Mouse (Mus musculus): Measurements from ENCODE around the gene Lrrc29. TPM values are rescaled to one million over a fixed set of nuclear protein-coding genes. Genes with fewer than 3 reads are reported as not detected.
A peak's percentile ranks its signal among the peaks of the same experiment; 100 is the strongest.

Lrrc29 gene
- polyA plus RNA-seq, 1 experiment from 2014 or later: 2.1 TPM

DNA sequence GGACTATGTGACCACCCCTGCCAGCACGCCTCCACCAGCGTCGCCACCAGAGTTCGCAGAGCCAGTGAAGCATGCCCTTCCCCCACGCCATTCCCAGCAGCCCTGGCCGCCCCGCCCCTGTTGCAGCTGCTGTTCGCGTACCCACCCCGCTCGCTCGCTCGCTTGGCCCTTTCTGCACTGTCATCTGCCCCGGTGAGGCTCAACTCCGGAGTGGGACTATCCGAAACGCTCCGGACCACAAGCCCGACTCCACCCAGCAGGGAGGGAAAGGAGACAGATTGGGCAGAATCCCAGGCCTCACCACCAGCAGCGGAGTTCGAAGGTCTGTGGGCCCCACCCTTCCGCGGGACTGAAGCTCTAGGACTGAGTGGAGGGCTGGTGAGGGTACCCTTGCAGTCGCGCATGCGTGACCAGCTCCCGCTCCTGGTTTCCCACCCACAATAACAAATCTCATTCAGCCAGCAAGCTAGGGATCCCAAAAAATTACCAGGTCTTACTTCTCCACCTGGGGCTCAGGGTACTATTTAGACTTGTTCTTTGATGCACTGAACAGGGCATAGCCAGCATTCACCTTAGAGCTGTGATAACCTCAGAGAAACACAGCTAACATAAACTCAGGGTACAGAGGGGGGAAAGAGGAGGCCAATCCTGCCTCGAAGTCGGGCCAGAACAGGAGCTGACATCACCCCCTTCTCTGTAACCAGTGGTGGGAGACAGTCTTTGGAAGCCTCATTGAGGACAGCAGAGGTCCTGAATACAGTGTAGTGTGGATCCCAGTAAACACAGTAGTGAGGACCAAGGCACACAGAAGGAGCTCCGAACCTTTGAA, 49.6 kb downstream of the Lrrc29 start:
- peak overlapping the region; percentile 74 for H3K4me2 ChIP-seq (ENCODE audit: low read depth, low read length)
- H3K36me3 ChIP-seq (ENCODE audit: control insufficient read depth, insufficient read depth, low read length): no peaks in the 10 kb centered on the region
- H3K9ac ChIP-seq (ENCODE audit: low read length): peak overlapping the region; percentile 50
- 4% methylated on average over 30 of the region's 30 CpGs for WGBS
- peaks cover 19% of the 10 kb centered on the region for H3K4me1 ChIP-seq (replicated peaks; ENCODE audit: control insufficient read depth, insufficient read depth, low read length)
- no peaks in the 10 kb centered on the region for H3K9me3 ChIP-seq (ENCODE audit: control insufficient read depth, low read length)
- H3K27ac ChIP-seq (ENCODE audit: low read length): no peak overlapping the region
- peak; percentile 58 for ATAC-seq (ENCODE audit: low read depth)
- H3K4me3 ChIP-seq (ENCODE audit: low read length): peak overlapping the region; percentile 49
- peaks cover 71% of the 10 kb centered on the region for H3K27me3 ChIP-seq (ENCODE audit: control insufficient read depth, insufficient read depth, low read depth, low read length)

- no peak within 1 kb of the TSS for H3K27ac ChIP-seq (ENCODE audit: low read length)
- H3K27me3 ChIP-seq (ENCODE audit: control insufficient read depth, insufficient read depth, low read depth, low read length): peaks cover 77% of the 10 kb centered on the region
- H3K4me1 ChIP-seq (replicated peaks; ENCODE audit: control insufficient read depth, insufficient read depth, low read length): peaks cover 19% of the 10 kb centered on the region
- 3% methylated on average over 10 of the region's 10 CpGs for WGBS
- peak within 1 kb of the TSS; percentile 50 for H3K9ac ChIP-seq (ENCODE audit: low read length)
- peak within 1 kb of the TSS; percentile 49 for H3K4me3 ChIP-seq (ENCODE audit: low read length)
- H3K4me2 ChIP-seq (ENCODE audit: low read depth, low read length): peak within 1 kb of the TSS; percentile 74
- no peak for ATAC-seq (ENCODE audit: low read depth)
- H3K9me3 ChIP-seq (ENCODE audit: control insufficient read depth, low read length): no peaks in the 10 kb centered on the region
- no peaks in the 10 kb centered on the region for H3K36me3 ChIP-seq (ENCODE audit: control insufficient read depth, insufficient read depth, low read length)
Observed at GRCm38 (mm10) chr8:105275840-105276239, 50.2 kb downstream of the Lrrc29 start, which contains the start of gene Nol3. Gene Nol3, plus strand, starts transcription at chr8:105276140.

DNA sequence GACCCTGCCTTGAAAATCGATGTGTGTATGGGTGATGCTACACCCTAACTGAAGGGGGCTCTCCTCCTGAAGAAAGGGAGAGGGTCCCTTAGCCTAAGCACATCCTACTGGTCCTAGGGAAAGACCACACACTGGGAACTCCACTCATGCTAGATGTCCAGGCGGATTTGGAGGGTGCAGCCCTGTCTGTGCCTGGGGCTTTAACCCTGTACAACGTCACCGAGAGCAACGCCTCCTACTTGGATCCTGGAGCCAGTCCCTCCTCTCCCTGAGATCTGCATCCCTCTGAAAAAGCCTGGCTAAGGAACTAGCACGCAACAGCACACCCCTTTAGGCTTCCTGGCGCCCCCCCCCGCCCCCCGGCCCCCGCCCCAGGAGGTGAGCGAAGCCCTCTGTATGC, 50.7 kb downstream of the Lrrc29 start:
- Histone ChIP-seq H3K4me1 (replicated peaks; ENCODE audit: control insufficient read depth, insufficient read depth, low read length) (peaks cover 19% of the 10 kb centered on the region), H3K9ac (ENCODE audit: low read length) (peak overlapping the region; percentile 34; the same call in 1 of the 2 replicates), H3K4me3 (ENCODE audit: low read length) (no peak overlapping the region; the same call in 1 of the 2 replicates), H3K4me2 (ENCODE audit: low read depth, low read length) (peak overlapping the region; percentile 74), H3K9me3 (ENCODE audit: control insufficient read depth, low read length) (no peaks in the 10 kb centered on the region), H3K27ac (ENCODE audit: low read length) (no peak overlapping the region), H3K27me3 (ENCODE audit: control insufficient read depth, insufficient read depth, low read depth, low read length) (peaks cover 81% of the 10 kb centered on the region), H3K36me3 (ENCODE audit: control insufficient read depth, insufficient read depth, low read length) (no peaks in the 10 kb centered on the region)
- ATAC-seq (ENCODE audit: low read depth): no peak
- 13% methylated on average over 11 of the region's 11 CpGs for WGBS

DNA sequence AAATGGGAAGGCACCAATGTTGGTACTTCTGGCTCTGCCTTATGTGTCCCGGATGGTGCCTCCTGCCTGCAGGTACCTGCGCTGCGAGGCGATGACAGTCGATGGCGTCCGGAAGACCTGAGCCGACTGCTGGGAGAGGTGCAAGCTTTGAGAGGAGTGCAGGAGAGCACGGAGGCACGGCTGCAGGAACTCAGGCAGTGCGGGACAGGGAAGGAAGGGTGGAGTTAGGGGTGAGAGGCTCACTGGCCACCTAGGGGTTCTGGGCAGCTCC, 55.2 kb downstream of the Lrrc29 start:
- H3K27ac ChIP-seq (ENCODE audit: low read length): no peak overlapping the region
- H3K27me3 ChIP-seq (ENCODE audit: control insufficient read depth, insufficient read depth, low read depth, low read length): peaks cover 83% of the 10 kb centered on the region
- H3K4me2 ChIP-seq (ENCODE audit: low read depth, low read length): no peak overlapping the region
- no peaks in the 10 kb centered on the region for H3K36me3 ChIP-seq (ENCODE audit: control insufficient read depth, insufficient read depth, low read length)
- no peak overlapping the region for H3K9ac ChIP-seq (ENCODE audit: low read length)
- WGBS: 2% methylated on average over 11 of the region's 11 CpGs
- H3K9me3 ChIP-seq (ENCODE audit: control insufficient read depth, low read length): no peaks in the 10 kb centered on the region
- H3K4me1 ChIP-seq (replicated peaks; ENCODE audit: control insufficient read depth, insufficient read depth, low read length): peaks cover 26% of the 10 kb centered on the region
- no peak for ATAC-seq (ENCODE audit: low read depth)
- no peak overlapping the region for H3K4me3 ChIP-seq (ENCODE audit: low read length)

- ATAC-seq (ENCODE audit: low read depth): no peak
- WGBS: 8% methylated on average over 39 of the region's 39 CpGs
- H3K4me1 ChIP-seq (replicated peaks; ENCODE audit: control insufficient read depth, insufficient read depth, low read length): peaks cover 21% of the 10 kb centered on the region
- H3K4me3 ChIP-seq (ENCODE audit: low read length): peak overlapping the region; percentile 49
- no peaks in the 10 kb centered on the region for H3K36me3 ChIP-seq (ENCODE audit: control insufficient read depth, insufficient read depth, low read length)
- H3K27me3 ChIP-seq (ENCODE audit: control insufficient read depth, insufficient read depth, low read depth, low read length): peaks cover 77% of the 10 kb centered on the region
- no peaks in the 10 kb centered on the region for H3K9me3 ChIP-seq (ENCODE audit: control insufficient read depth, low read length)
- no peak overlapping the region for H3K27ac ChIP-seq (ENCODE audit: low read length)
- H3K4me2 ChIP-seq (ENCODE audit: low read depth, low read length): peak overlapping the region; percentile 87
- H3K9ac ChIP-seq (ENCODE audit: low read length): peak overlapping the region; percentile 55
Observed at GRCm38 (mm10) chr8:105270101-105270915, 55.8 kb downstream of the Lrrc29 start.

DNA sequence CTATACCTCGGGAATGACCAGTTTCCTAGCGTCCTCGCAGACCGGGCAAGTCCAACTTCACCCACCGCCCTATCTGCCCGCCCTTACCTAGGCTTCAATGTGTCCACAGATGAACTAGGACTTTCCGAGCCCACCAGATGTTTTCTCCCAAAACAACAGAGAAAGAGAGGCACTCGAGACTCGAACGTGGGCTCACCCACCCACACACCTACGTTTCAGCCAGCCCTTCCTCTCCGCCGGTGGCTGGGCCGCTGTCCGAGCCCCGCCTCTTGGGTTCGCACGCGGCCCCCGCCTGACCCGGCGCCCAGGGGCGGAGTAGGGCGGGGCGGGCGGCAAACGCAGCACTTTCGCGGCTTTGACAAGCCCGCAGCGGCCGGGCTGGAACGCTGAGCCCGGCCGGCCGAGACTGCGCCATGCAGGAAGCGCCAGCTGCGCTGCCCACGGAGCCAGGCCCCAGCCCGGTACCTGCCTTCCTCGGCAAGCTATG, 56.6 kb downstream of the Lrrc29 start, which contains the start of gene Hsf4:
TSS of gene Hsf4 (plus strand) at position 341 of the 487 bp plus-strand sequence.
- H3K27ac ChIP-seq (ENCODE audit: low read length): no peak within 1 kb of the TSS
- H3K4me3 ChIP-seq (ENCODE audit: low read length): peak within 1 kb of the TSS; percentile 49
- peaks cover 27% of the 10 kb centered on the region for H3K4me1 ChIP-seq (replicated peaks; ENCODE audit: control insufficient read depth, insufficient read depth, low read length)
- ATAC-seq (ENCODE audit: low read depth): peak; percentile 72
- H3K9ac ChIP-seq (ENCODE audit: low read length): peak within 1 kb of the TSS; percentile 55
- peak within 1 kb of the TSS; percentile 87 for H3K4me2 ChIP-seq (ENCODE audit: low read depth, low read length)
- H3K9me3 ChIP-seq (ENCODE audit: control insufficient read depth, low read length): no peaks in the 10 kb centered on the region
- 1% methylated on average over 42 of the region's 42 CpGs for WGBS
- H3K27me3 ChIP-seq (ENCODE audit: control insufficient read depth, insufficient read depth, low read depth, low read length): peaks cover 69% of the 10 kb centered on the region
- no peaks in the 10 kb centered on the region for H3K36me3 ChIP-seq (ENCODE audit: control insufficient read depth, insufficient read depth, low read length)

DNA sequence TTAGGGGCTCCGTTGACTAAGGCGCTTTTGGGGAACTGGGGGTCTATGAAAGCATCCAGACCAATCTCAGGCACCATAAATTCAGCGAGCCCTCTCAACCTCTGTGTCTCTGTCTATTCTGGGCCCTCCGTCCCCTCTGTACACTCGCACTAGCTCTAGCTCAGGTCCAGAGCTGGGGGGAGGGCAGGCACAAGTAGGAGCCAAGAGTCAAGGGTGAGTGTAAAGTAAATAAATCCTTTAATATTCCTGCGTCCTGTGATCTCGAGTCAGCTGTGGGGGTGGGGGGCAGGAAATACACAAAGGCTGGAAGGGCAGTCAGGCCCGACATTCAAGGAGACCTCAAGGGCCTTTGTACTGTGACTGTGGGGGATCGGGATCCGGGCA, 57.0 kb downstream of the Lrrc29 start:
- Histone ChIP-seq H3K36me3 (ENCODE audit: control insufficient read depth, insufficient read depth, low read length) (no peaks in the 10 kb centered on the region), H3K9ac (ENCODE audit: low read length) (peak overlapping the region; percentile 55), H3K9me3 (ENCODE audit: control insufficient read depth, low read length) (no peaks in the 10 kb centered on the region), H3K4me1 (replicated peaks; ENCODE audit: control insufficient read depth, insufficient read depth, low read length) (peaks cover 27% of the 10 kb centered on the region), H3K27ac (ENCODE audit: low read length) (no peak overlapping the region), H3K4me3 (ENCODE audit: low read length) (peak overlapping the region; percentile 49), H3K4me2 (ENCODE audit: low read depth, low read length) (peak overlapping the region; percentile 87), H3K27me3 (ENCODE audit: control insufficient read depth, insufficient read depth, low read depth, low read length) (peaks cover 65% of the 10 kb centered on the region)
- WGBS: 2% methylated on average over 10 of the region's 10 CpGs
- peak; percentile 21 for ATAC-seq (ENCODE audit: low read depth)

GRCm38 (mm10) chr8:105268342-105269074, 57.6 kb downstream of the Lrrc29 start:
- peak overlapping the region; percentile 55 for H3K9ac ChIP-seq (ENCODE audit: low read length)
- ATAC-seq (ENCODE audit: low read depth): peak; percentile 27

More at GRCm38 (mm10) chr8:105268342-105269074, 57.6 kb downstream of the Lrrc29 start:
- Histone ChIP-seq H3K9me3 (ENCODE audit: control insufficient read depth, low read length) (no peaks in the 10 kb centered on the region), H3K27ac (ENCODE audit: low read length) (no peak overlapping the region), H3K4me2 (ENCODE audit: low read depth, low read length) (peak overlapping the region; percentile 87), H3K36me3 (ENCODE audit: control insufficient read depth, insufficient read depth, low read length) (no peaks in the 10 kb centered on the region), H3K4me3 (ENCODE audit: low read length) (peak overlapping the region; percentile 49), H3K27me3 (ENCODE audit: control insufficient read depth, insufficient read depth, low read depth, low read length) (peaks cover 63% of the 10 kb centered on the region), H3K4me1 (replicated peaks; ENCODE audit: control insufficient read depth, insufficient read depth, low read length) (peaks cover 31% of the 10 kb centered on the region)
- 3% methylated on average over 65 of the region's 65 CpGs for WGBS
